Mouse (Mus musculus): ENCODE results near the gene Bcl2.

- TF ChIP-seq MAFK (IDR thresholded peaks at IDR 0.05; ENCODE audit: insufficient read depth, low read depth, low read length) (no peak), CHD2 (IDR thresholded peaks at IDR 0.05; ENCODE audit: low read depth, low read length) (no peak), HCFC1 (IDR thresholded peaks at IDR 0.05; ENCODE audit: borderline replicate concordance, insufficient read depth, low read length) (no peak), ZC3H11A (IDR thresholded peaks at IDR 0.05; ENCODE audit: borderline replicate concordance, low read depth, low read length) (no peak), ZNF384 (IDR thresholded peaks at IDR 0.05; ENCODE audit: low read depth, low read length) (no peak)
Observed at GRCm38 (mm10) chr1:106540130-106540529, 173.9 kb downstream of the Bcl2 start.
